Mouse (Mus musculus) megakaryocyte progenitor cell, adult 5-6 weeks (primary cell): ENCODE measurements around the gene Aff3. TPM values are rescaled to one million over a fixed set of nuclear protein-coding genes. Genes with fewer than 3 reads are reported as not detected.
A peak's percentile ranks its signal among the peaks of the same experiment; 100 is the strongest.

Experiments used
- ATAC-seq: replicated peaks from 2 replicates; pipeline ENCODE4 v1.8.0; 2016; ENCODE audit warnings: mild to moderate bottlenecking, moderate TSS enrichment, inconsistent platforms; ENCODE audit not compliant: poor library complexity
- total RNA-seq, 2 experiments: library from RNA; stranded (forward) in 1 of 2; stranded (reverse) in 1 of 2; fragments of 157-497, 149-512 nt in 1 of 2; fragments of 200-1000 nt in 1 of 2; gene quantifications; 2 replicates each; pipeline versions ENCODE4 v1.2.3 to v1.2.4; 2015 to 2017

Gene Aff3
- total RNA-seq, 2 experiments from 2014 or later = 11.8 to 26.9 TPM

DNA sequence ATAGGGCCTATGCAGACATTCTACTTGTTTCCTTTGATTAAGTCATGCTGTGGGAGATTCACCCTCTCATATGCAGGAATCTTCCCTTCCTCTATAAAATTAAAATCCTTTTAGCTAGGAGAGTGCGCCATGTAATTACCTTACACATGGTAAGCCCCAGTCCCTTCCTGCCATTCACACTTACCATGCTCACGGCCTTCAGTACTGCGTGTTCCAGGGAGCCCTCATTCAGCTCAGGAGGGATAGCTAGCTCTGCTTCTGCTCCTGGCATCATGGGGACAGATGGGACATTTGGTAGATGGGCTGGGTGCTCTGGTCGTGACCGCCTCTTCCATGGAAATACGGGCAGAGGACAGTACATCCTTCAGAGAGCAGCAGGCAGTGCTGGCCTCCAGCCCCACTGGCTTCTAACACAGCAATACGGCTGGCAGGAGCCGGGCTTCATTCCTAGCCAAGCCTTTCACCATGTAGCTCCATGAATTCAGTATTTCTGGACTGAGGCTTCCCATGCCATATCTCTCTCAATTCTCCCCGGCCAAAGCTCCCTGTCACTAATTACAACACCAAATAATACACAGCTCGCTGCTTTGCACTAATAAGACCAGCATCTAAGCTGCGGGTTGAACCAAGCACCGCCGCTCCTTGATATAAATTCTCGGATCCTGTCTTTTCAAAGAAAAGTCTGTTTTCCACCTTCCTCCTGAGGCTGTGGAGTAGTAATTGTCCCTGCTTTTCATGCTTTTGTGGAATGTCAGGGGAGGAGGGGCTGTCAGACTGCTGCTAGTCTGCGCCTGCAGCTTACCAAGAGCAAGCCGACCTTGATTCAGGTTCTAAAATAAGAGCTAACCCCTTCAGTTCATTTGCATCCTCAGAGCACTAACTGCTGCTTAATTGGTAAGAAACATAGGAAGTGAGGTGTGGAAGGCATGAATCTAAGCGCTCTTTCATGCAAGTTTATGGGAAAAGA lies 464.8 kb downstream of the Aff3 start:
- no peak for ATAC-seq

DNA sequence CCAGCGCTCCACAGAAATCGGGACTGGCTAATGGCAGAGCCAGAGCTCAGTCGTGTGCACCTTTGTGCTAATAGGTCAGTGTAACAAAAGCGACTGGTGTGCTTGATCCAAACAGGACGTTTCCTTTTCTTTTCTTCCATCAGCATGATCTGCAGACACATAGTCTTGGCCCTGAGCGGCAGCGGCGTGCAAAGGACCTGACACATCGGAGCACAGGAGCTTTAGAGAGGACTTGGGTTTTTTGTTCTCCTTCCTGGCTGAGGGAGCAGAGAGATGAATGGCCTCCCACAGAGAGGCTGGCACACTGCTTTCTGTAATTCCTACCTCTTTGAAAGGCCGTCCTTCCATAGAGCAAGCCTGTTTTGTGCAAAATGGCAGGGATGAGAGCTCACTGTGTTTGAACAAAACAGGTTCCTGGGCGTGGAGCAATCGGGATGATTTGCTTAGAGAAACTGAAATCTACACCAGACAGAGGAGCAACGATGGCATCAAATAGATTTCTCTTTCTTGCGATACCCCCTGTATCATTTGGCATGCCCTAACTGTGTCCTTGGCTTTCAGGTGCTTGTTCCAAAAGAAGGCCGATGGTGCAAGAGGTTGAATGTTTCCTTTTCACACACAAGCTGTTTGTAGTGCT lies 466.2 kb downstream of the Aff3 start:
- ATAC-seq = no peak

DNA sequence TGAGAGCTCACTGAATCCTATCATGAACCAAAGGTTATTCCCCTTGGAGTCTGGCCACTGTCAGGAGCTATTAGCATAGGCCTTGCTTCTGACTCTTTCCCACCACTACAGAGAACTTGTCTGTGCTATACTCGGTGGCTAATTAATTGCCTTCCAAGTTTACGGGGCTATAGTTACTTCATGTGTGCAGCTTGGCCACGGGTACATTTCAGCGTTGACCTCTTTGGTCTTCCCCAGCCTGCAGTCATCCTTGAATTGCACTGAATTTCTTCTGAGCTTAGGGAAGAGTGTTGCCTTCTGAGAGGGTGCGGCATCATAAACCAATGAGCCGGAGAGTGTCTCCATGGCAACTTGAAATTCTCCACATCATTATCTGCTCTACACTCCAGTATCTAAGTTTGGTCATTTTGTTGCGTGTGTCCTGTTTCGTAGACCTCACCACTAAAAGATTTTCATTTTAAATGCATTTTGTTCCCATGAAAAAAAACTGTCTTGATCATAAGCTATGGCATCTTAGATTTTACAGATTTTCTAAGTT lies 467.5 kb downstream of the Aff3 start:
- ATAC-seq = no peak

DNA sequence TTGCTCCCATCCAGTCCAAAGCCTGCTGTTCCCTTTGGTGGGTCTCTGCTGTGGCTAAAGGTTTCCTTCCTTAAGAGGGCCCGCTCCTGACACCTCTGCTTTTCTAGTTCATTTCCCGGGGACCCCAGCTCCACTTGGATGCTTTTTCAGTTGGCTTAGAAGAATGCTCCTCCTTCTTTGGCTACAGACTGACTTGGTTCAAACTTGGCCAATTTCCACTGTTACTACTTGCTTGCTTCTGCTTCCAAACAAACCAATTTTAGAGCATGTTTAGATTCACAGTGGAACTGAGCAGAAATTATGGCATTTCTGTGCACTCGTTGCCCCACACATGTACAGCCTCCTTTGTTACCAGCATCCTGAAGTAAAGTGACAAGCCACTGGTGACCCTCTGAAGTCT lies 469.0 kb downstream of the Aff3 start:
- no peak for ATAC-seq

DNA sequence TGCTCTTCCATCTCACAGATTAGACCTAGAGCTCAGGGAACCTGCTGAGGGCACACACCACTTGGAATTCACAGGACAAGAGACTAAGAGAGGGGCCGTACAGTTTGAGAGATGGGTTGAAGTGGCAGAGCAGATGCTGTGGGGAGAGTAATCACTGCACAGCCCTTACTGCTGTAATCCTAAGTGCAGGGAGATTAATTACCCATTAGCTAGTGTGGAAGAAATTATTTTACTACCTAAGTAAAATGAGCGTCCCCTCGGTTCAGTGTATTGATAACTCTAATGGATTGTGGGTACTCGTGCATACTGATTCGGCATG lies 478.6 kb downstream of the Aff3 start:
- ATAC-seq = no peak

DNA sequence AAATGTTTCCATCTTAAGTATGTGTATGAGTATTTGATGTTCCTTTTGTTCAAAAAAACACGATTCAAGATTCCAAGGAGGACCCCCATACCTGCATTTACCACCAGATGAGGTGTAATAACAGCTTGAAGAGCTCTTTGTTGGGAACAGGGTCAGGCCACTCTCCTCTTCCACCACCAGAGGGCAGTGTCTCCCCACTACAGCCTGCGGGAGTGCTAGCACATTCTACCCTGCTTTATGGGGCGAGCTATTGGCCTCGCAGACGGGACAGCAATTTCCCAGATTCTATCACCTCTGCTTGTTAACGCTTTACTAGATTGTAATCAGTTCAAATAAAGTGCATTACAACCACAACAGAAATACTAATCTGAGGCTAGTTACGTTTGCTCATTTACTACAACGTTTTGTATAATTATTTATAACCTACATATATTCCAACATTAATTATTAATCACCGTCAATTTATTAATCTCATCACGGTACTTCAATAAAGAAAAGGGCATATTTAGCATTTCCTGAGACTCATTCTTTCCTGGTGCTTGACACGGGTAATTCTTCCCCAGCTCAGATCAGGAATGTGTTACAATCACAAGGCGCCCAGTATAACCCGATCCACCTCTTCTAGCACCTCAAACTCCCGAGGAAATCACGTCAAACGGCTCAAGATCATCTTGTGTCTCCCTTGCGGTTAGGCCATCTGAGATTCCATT lies 479.1 kb downstream of the Aff3 start:
- peak; percentile 91 for ATAC-seq

DNA sequence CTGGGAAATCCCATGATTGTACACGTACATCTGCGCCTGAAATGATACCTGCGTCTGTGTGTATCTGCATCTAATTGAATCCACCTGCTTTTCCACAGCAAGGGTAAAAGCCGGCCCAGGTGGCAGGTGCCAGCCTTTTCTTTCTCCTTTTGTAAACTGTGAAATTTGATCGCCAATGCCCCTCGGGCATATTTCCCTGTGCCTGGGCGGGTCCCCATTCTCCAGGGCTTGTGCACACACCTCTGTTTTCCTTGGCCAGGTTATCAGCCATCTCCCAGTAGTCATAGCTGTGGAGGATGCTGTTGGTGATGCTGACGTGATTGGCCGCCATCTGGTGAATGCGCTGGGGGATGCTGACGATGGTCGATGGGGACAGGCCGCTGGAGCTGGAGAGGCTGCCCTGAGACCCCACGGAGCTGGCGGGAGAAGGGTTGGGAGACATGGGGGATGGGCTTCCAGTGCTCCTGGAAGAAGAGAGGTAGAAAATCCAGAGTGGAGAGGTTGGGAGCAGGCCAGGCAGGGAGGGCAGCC lies 483.7 kb downstream of the Aff3 start:
- ATAC-seq = no peak

DNA sequence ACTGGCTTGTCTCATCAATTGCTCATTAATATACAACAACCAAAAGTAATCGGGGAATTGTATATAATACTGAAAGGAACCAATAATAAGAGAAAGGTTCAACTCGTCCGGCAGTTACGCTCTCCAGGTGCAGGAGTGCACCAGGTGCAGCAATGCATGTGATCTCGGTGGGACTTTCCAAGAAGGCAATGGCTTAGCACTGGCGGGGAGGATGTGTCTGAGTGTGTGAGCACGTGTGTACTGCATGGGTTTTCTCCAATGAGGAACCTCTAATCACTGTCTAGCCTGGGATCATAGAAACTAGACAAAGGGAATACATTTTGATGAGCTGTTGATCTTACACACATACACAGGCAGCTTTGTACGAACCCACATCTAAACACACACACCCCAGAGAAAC lies 485.8 kb downstream of the Aff3 start:
- ATAC-seq = no peak

DNA sequence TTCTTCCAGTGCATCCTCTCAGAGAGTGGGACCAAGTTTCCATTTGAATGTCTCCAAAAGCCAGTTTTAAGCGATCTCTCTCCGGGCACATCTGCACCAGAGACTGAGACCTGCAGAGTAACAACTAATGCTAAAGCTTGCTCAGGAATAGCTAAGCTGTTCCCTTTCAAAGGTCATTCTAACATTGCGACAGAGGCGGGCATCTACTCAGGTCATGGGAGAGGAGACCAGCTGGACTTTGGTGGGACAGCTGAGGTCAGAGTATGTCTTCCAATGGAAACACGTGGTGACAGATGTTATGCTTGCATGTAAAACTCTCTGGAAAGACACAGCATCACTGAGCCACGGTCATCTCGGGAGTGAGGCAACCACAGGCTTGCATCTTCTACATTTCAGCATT lies 488.7 kb downstream of the Aff3 start:
- no peak for ATAC-seq

DNA sequence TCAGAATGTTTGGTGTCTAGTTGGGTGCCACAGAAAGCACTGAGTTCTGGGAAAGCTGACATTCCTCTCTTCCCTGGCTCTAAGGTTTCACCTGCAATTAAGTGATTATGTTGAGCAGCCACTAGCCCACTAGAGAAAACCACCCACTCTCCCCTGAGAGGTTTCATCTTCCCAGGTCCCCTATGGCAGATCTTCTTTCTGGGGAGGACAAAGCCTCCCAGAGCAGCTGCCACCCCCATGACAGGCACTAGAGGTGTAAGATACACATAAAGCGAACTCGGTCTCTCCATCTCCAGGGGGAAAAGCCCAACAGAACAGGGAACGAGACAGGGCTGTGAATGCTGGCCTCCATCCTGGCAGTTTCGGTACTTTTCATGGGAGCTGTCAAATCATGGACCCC lies 492.9 kb downstream of the Aff3 start:
- no peak for ATAC-seq

DNA sequence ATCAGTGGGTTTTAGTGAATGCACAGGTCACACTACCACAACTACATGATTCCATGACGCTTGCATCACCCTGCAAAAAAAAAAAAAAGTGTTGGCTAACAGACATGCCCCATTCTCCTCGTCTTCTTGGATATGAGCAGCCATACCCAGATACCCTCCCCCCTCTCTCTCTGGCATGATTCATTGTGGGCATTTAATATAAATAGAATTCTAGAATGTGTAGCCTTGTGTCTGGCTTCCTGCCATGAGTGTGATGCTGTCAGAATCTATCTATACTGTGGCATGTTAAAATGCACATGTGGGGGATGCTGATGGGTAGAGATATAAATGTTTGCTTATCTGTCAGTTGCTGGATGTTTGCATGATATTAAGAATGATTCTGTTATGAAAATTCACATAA lies 499.1 kb downstream of the Aff3 start:
- ATAC-seq = no peak

DNA sequence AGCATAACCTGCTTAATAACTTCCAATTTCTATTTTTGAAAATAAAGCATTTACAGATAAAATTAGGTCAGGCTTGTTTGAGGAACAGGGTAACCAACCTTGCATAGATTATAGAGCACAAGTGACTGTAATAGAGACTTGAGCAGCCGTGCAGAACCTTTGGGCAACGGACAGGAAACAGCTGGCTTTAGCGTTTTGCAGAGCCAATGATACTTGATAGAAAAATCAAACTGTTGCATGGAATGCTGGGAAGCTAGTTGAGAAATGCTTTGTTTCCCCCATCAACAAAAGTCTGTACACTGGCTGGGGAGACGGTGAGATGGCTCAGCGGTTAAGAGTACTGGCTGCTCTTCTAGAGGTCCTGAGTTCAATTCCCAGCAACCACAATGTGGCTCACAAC lies 514.7 kb downstream of the Aff3 start:
- ATAC-seq = no peak

DNA sequence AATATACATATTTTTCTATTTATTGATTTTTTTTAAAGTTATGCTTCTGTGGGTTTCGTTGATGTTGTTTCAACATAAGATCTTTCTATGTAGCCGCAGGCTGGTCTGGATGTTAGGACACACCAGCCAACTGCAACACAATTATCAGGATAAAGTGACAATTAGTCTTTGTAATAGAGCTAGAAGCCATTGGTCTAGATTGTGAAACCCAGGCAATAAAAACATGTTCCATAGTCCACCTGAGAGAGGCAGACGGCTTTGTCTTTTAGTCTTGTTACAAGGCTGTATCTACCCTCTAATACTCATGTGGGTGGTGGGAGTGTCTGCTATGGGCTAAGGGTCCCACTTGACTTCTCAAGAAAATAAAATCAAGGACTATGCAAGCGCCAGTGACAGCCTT lies 518.7 kb downstream of the Aff3 start:
- ATAC-seq = no peak

DNA sequence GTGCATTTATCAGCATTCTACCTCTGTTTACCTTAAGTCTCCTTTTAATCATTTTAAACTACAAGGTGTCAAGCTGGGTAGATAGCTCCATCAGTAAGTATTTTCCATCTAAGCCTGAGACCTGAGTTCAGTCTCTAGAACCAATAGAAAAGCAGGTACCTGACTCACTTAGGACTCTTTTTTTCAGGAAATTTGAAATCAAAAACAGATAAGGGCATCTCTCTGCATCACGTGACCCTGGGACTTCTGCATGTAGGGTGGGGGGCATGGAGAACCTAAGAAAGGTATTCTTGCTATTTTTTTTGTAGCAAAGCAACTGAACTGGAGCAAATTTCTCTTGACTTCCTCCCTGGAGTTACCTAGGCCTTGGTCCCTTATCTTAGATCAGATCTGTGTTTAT lies 523.4 kb downstream of the Aff3 start:
- no peak for ATAC-seq

DNA sequence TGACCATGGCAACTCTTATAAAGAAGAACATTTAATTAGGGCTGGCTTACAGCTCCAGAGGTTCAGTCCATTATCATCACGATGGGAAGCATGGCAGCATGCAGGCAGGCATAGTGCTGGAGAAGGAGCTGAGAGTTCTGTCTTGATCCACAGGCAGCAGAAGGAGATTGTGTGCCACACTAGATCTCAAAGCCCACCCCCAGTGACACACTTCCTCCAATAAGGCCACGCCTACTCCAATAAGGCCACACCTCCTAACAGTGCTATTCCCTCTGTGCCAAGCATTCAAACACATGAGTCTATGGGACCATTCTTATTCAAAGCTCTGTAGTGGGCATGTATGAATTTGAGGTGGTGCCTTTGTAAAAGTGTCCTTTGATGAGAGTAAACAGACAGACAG lies 523.8 kb downstream of the Aff3 start:
- no peak for ATAC-seq

DNA sequence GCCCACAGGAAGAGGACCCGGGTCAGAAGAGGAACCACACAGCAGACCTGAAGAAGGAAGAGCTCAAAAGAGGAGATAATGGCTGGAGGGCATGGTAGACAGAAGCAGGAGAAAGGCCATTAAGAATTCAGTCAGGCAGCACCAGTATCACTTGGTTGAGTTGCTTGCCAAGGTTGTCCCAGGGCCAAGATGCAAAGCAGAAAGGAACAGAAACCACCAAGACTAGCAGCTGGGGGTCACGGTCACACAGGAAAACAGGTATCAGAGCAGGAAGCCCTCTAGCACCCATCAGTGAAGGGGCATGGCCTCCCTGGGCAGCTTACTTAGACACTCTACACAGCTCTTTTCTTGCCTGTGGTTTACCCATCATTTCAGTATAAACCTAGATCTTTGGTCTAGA lies 525.4 kb downstream of the Aff3 start:
- ATAC-seq = no peak

DNA sequence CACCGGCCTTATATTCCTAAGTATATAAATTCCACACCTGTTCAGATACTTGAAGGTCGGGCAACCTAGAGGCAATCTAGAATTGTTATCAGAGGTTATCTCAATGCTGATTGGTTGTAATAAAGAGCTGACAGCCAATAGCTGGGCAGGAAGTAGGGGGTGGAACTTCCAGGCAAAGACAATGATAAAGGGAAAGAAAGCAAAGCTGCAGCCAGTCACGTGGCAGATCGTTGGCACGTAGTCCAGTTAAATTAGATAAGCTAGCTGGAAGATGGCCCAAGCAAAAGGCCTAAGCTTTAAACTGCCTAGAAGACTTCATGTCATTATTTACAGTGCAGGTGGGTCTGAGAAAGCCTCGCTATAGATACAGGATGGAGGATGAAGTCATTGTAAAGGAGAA lies 531.8 kb downstream of the Aff3 start:
- ATAC-seq = no peak

DNA sequence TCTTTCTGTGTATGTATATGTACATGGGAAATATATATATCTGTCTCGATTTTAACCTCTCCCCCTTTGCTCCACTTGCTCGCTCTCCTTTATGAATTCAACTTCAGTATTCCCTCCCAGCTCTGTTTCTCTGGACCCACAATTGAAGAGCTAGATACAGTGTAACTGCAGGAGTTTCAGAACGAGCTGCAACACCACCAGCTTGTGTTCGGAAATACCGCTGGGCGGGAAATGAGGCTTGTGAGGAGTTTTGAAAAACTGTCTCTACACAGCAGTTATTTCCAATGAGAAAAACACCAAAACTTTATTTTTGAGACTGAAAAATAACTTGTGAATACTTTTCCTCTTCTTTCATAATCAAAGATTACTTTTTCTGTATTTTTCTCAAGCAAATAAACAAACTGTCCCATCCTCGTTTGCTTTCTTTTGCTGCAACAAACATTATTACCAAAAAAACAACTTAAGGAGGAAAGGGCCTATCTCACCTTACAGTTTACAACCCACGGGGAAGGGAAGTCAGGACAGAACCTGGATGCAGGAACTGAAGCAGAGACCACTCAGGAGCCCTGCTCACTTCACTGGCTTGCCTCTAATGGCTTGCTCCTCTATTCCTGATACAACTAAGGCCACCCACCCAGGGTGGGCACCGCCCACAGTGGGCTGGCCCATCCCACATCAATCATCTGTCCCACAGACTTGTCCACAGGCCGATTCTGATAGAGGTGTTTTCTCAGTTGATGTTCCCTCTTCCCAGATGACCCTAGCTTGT lies 533.9 kb downstream of the Aff3 start:
- peak; percentile 62 for ATAC-seq

DNA sequence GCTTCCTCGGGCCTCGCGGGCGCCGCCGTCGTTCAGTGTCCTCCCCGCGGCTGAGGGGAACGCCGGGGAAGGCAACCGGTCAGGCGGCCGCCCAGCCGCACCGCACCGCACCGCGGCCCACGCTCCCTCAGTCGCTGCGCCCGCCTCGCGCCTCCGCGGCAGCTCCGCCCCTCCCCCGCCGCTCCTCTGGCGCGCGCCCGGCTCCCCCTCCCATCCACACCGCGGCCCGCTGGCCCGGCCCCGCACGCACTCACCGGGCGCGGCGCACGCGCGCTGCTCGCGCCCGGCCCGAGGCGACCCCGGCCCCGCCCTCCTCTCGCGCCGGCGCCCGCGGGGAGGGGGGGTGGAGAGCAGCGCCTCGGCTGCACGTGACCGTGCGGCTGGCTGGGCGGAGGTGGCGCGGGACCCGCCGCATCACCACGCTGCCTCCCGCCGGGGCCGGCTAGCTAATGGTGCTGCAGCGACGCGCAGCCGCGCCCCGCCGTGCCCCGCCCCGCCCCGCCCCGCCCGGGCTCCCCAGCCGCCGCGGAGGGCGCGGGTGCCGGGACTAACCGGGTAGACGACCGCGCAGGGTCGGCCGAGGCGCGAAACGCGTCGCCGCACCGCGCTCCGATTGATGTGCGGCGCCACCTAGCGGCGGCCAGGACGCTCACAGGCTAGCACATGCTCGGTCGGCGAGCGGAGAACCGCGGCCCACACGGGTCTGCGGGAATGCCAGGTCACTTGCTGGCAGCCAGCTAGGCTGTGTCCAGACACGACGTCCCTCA lies 535.1 kb downstream of the Aff3 start, which contains the start of gene Rev1:
Gene Rev1 (minus strand): TSS at position 301 of the 767 bp plus-strand sequence.
- peak; percentile 80 for ATAC-seq
